Mouse (Mus musculus) testis, postnatal 10 days (tissue): ENCODE results near the gene Auts2.

Experiments used
- DNase-seq: peaks from one replicate; pipeline ENCODE4 v3.0.0; 2021; ENCODE audit warnings: low spot score

Auts2 gene

DNA sequence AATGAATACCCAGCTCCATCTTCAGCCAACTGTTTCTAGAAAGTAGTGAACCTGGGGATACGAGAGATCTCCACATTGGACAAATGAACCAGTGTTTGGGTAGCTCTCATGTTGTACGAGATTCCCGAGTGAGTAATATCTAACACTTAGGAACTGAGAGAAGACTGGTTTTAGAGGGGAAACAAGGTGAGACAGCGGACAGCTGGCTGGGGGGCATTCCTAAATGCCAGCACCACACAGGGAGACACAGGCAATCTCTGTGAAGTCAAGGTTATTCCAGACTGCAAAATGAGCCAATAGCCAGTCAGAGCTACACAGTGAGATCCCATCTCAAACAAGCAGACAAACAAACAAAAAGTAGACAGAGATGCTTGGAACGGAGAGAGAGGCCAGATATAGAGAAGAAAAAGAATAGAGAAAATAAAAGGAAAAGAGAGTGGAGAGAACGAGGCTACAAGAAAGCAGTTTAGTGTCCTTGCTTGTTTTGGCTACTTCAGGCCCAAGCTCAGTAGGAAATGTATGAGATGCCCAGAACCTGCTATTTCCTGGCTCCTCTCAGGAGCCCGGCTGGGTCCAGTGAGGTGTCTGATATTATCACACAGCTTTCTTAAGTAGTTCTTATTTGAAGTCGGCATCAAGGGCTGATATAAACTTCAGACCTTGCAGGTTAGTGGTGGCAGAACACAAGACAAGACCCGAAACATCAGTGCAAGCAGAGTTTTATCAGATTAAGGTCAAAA is 224.9 kb downstream of the Auts2 start:
- no peak for DNase-seq

DNA sequence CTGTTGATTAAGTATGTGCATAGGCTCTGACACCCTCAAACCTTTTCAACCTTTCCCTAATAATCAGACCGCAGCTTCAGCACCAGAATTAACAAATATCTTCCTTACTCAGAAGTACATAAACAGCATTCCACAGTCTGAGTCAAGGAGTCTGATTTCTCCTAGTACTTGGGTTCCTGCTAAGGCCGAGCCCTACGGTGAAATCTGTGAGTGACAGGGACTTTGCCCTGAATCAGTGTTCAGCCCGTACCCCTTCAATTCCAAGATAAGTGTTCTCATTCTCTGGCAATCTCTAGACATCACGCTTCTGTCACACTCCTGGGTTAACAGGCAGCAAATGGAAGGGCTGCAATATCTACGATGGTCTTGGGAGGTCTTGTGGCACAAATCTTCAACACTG is 226.2 kb downstream of the Auts2 start:
- DNase-seq, result no peak

DNA sequence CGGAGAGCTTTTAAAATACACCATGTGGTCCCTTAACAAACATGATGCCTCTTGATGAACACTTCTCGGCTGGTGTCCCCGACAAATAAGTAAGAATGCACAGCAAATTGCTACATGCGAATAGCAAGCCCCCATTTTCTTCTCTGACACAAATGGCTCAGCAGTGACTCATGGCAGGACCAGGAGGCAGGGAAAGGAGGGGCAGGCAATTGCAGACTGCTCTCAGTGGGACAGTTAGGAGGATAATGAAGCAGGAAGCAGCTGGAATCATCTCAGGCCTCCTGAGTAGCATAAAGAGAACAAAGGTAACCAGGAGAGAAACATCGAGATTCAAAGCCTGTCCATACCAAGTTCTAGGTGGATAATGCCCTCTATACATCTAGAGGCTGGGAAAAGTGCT is 228.8 kb downstream of the Auts2 start:
- no peak for DNase-seq

- DNase-seq, result no peak
Observed at GRCm38 (mm10) chr5:132307000-132307399, 236.1 kb downstream of the Auts2 start.

- DNase-seq, result no peak
Observed at GRCm38 (mm10) chr5:132305354-132305934, 237.7 kb downstream of the Auts2 start.

DNA sequence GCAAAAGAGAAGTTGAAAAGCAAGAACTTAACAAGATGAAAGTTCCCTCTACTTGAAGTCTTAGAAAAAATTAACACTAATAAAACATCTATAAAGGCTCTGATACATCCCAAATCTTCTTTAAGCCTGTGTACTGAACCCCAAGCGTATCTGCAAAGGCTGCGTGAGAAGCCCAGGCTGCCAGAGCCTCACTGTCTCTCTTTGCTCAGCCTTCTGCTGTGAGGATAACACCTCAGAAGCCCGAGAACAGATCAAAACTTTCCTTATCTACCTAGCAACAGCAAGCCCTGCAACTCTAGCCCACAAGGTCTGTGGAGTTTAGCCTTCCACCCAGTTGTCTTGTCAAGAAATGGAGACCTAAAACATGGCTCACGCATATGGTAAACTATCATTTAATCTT is 240.4 kb downstream of the Auts2 start:
- DNase-seq, result no peak

DNA sequence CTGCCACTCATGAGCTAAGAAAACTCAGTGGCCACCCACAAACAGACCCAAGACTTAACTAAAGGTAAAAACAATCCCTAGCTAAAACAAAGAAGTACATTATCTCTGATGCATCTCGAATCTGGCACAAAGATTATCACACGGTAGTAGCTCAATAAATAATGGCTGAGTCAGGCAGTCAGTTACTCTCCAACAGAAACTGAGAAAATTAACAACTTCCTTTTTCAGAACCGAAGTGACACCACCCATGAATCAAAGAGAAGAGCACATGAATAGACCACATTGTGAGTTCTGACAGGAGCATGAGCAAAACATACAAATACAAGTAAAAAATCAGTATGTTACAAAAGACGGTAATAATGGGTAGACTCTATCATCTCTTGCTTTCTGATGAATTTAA is 242.3 kb downstream of the Auts2 start:
- DNase-seq, result no peak

- DNase-seq, result no peak
Observed at GRCm38 (mm10) chr5:132299716-132300115, 243.4 kb downstream of the Auts2 start.

GRCm38 (mm10) chr5:132298996-132299395 is 244.1 kb downstream of the Auts2 start:
- no peak for DNase-seq

DNA sequence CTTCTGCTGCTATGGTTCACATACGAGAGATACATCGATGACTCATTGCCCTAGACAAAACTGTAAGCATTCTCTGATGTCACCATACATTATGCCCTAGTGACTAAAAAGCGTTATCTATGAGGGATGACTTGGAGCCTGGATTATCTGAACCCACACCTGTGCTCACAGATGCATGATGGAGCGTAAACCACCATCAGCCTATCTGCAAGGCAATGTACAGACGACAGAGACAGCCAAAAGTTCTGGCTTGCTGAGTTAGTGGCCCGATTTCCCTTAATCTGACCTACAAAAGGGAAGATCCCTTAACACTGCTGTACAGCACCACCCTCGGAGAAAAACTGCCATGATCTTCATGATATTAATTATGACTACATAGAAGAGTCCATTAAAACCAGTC is 245.8 kb downstream of the Auts2 start:
- no peak for DNase-seq

GRCm38 (mm10) chr5:132294469-132294868 is 248.7 kb downstream of the Auts2 start:
- DNase-seq, result no peak

GRCm38 (mm10) chr5:132292932-132293331 is 250.2 kb downstream of the Auts2 start:
- no peak for DNase-seq

GRCm38 (mm10) chr5:132290606-132291535 is 252.3 kb downstream of the Auts2 start:
- no peak for DNase-seq

- no peak for DNase-seq
Observed at GRCm38 (mm10) chr5:132283741-132284140, 259.4 kb downstream of the Auts2 start.

DNA sequence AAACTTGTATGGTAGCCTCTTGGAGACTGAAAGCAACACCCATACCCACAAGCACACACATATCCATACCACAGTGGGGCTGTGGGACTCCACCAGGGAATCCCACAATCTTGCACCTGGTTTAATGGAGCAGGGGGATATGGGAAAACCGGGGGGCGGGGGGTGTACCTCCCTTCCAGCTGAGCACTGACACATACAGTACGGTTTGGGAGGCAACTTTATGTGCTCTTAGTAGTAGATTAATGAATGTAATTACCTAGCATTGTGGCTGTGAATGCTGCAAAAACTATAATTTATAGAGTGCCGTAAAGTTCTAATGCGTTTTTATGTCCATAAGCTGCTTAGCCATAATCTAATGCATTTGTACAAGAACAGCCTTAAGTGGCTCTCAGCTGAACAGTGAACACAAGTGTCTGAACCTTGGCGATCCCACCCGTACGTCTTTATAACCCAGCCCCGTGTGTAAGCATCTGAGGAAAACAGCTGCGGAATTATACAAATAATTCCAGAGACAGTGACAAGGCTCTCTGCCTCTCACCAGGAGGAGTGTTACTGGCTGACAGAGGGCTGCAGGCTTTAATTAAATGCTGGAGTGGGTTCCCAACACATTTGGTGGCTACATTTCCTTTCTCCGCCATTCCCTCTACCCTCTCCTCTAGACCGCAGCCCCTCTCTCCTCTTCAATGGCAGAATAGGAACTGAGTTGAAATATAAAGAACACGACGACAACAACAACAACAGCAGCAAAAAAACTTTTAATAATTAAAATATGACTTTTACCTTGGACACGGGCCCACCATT is 268.8 kb downstream of the Auts2 start:
- no peak for DNase-seq

- no peak for DNase-seq
Observed at GRCm38 (mm10) chr5:132272132-132272531, 271.0 kb downstream of the Auts2 start.

DNA sequence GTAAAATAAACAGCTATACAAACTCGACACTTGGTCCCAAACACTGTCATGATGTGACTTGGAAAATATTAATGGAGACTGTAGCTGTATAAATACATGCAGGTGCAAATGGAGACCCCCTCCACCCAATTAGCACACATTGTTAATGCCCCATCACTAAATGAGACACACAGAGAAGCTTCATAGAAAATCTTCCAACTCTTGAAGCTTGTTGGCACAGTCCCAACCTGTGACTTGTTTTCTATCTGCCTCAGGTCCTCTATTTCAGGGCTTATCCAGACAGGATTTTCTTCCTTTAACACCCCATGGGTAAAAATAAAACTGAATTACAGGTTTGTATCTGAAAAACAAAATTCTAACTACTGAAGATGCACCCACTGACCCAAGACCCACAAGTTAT is 272.2 kb downstream of the Auts2 start:
- DNase-seq, result no peak

GRCm38 (mm10) chr5:132270074-132270473 is 273.1 kb downstream of the Auts2 start:
- DNase-seq, result no peak

GRCm38 (mm10) chr5:132268351-132268967 is 274.7 kb downstream of the Auts2 start:
- DNase-seq, result no peak

GRCm38 (mm10) chr5:132265015-132265414 is 278.1 kb downstream of the Auts2 start:
- no peak for DNase-seq

- DNase-seq, result no peak
Observed at GRCm38 (mm10) chr5:132261750-132262149, 281.4 kb downstream of the Auts2 start.

- DNase-seq, result no peak
Observed at GRCm38 (mm10) chr5:132258882-132259281, 284.3 kb downstream of the Auts2 start.
